Mouse (Mus musculus) heart, postnatal 0 days (tissue): ENCODE measurements around the gene Mettl17.

Experiments
- CTCF ChIP-seq: IDR thresholded peaks from 2 replicates; pipeline ENCODE4 v1.5.1; 2016; ENCODE audit warnings: antibody characterized with exemption, control low read depth, low read depth
- EP300 ChIP-seq: IDR thresholded peaks from 2 replicates; pipeline ENCODE4 v1.6.1; 2016; ENCODE audit warnings: antibody characterized with exemption, low read depth

- TF ChIP-seq EP300 (no peak), CTCF (peak; percentile 94)
These were observed 46.2 kb downstream of the Mettl17 start for GRCm38 (mm10) chr14:51930824-51931223.
